Mouse (Mus musculus): ENCODE measurements around the gene AI413582.

The AI413582 gene

GRCm38 (mm10) chr17:27554062-27554960 lies 11.2 kb downstream of the AI413582 start:
- no peak for DNase-seq

- no peak for DNase-seq
Measured at GRCm38 (mm10) chr17:27552215-27553201, 13.0 kb downstream of the AI413582 start.

- DNase-seq, result no peak
Measured at GRCm38 (mm10) chr17:27551393-27551940, 14.1 kb downstream of the AI413582 start.

GRCm38 (mm10) chr17:27549234-27549633 lies 16.3 kb downstream of the AI413582 start:
- no peak for DNase-seq

GRCm38 (mm10) chr17:27547253-27547868 lies 18.2 kb downstream of the AI413582 start:
- peak; percentile 57 for DNase-seq

- no peak for DNase-seq
Measured at GRCm38 (mm10) chr17:27546574-27547085, 18.9 kb downstream of the AI413582 start.

GRCm38 (mm10) chr17:27545991-27546390 lies 19.6 kb downstream of the AI413582 start:
- no peak for DNase-seq

- no peak for DNase-seq
Measured at GRCm38 (mm10) chr17:27544551-27544950, 21.0 kb downstream of the AI413582 start.

GRCm38 (mm10) chr17:27541984-27542383 lies 23.6 kb downstream of the AI413582 start:
- DNase-seq, result no peak

- no peak for DNase-seq
Measured at GRCm38 (mm10) chr17:27541261-27541660, 24.3 kb downstream of the AI413582 start.

GRCm38 (mm10) chr17:27534718-27535117 lies 30.8 kb downstream of the AI413582 start:
- DNase-seq, result peak; percentile 88

GRCm38 (mm10) chr17:27533354-27533753 lies 32.2 kb downstream of the AI413582 start:
- no peak for DNase-seq

- no peak for DNase-seq
Measured at GRCm38 (mm10) chr17:27532095-27532494, 33.5 kb downstream of the AI413582 start.

GRCm38 (mm10) chr17:27528767-27529166 lies 36.8 kb downstream of the AI413582 start:
- DNase-seq, result no peak

GRCm38 (mm10) chr17:27528030-27528429 lies 37.5 kb downstream of the AI413582 start:
- DNase-seq, result no peak

- no peak for DNase-seq
Measured at GRCm38 (mm10) chr17:27527188-27527587, 38.4 kb downstream of the AI413582 start.

GRCm38 (mm10) chr17:27523121-27523520 lies 42.4 kb downstream of the AI413582 start:
- no peak for DNase-seq

GRCm38 (mm10) chr17:27521303-27521702 lies 44.3 kb downstream of the AI413582 start, which contains the start of gene Grm4:
Grm4 (minus strand) TSS chr17:27521403.
- no peak for DNase-seq

- peak; percentile 63 for DNase-seq
Measured at GRCm38 (mm10) chr17:27520557-27520956, 45.0 kb downstream of the AI413582 start.

- DNase-seq, result no peak
Measured at GRCm38 (mm10) chr17:27518700-27519595, 46.6 kb downstream of the AI413582 start.

GRCm38 (mm10) chr17:27518296-27518695 lies 47.3 kb downstream of the AI413582 start:
- no peak for DNase-seq

Measured in kidney, postnatal 14 days (tissue).